Mouse (Mus musculus) CD4-positive helper T cell, adult 2 months (primary cell): ENCODE data around the gene Tmem121b.

ENCODE experiments used
- DNase-seq: peaks from one replicate; pipeline ENCODE4 v3.0.0-alpha.2; 2012; ENCODE audit warnings: low read depth, missing footprints, low spot score

Gene Tmem121b

GRCm38 (mm10) chr6:120465393-120465792 is 28.2 kb downstream of the Tmem121b start:
- DNase-seq, result no peak

- DNase-seq, result no peak
Measured at GRCm38 (mm10) chr6:120464406-120464939, 29.1 kb downstream of the Tmem121b start.

- DNase-seq, result peak; percentile 78
Measured at GRCm38 (mm10) chr6:120463884-120464283, 29.7 kb downstream of the Tmem121b start.

- peak; percentile 89 for DNase-seq
Measured at GRCm38 (mm10) chr6:120463086-120463871, 30.3 kb downstream of the Tmem121b start, which contains the start of gene Il17ra. Il17ra (plus strand) TSS chr6:120463247.

GRCm38 (mm10) chr6:120462251-120462650 is 31.4 kb downstream of the Tmem121b start:
- DNase-seq, result no peak

GRCm38 (mm10) chr6:120461217-120461616 is 32.4 kb downstream of the Tmem121b start:
- DNase-seq, result no peak

- DNase-seq, result no peak
Measured at GRCm38 (mm10) chr6:120457751-120458150, 35.9 kb downstream of the Tmem121b start.

GRCm38 (mm10) chr6:120457074-120457473 is 36.5 kb downstream of the Tmem121b start:
- DNase-seq, result peak; percentile 48

- DNase-seq, result peak; percentile 56
Measured at GRCm38 (mm10) chr6:120454627-120455077, 39.0 kb downstream of the Tmem121b start.

- DNase-seq, result no peak
Measured at GRCm38 (mm10) chr6:120453556-120453955, 40.1 kb downstream of the Tmem121b start.

GRCm38 (mm10) chr6:120453103-120453445 is 40.5 kb downstream of the Tmem121b start:
- peak; percentile 64 for DNase-seq

GRCm38 (mm10) chr6:120452384-120453102 is 41.1 kb downstream of the Tmem121b start:
- DNase-seq, result no peak

- no peak for DNase-seq
Measured at GRCm38 (mm10) chr6:120450208-120450607, 43.4 kb downstream of the Tmem121b start.

- DNase-seq, result no peak
Measured at GRCm38 (mm10) chr6:120443363-120444355, 49.9 kb downstream of the Tmem121b start.

GRCm38 (mm10) chr6:120442171-120442749 is 51.3 kb downstream of the Tmem121b start:
- DNase-seq, result no peak
